Mouse (Mus musculus): ENCODE measurements around the gene Gm20388.

GRCm38 (mm10) chr8:119881917-119882316 lies 28.7 kb upstream of the Gm20388 start:
- TF ChIP-seq CTCF (IDR thresholded peaks at IDR 0.05; ENCODE audit: low read depth, low read length) (no peak), EP300 (IDR thresholded peaks at IDR 0.05; ENCODE audit: insufficient read depth, low read depth, low read length) (no peak), POLR2A (IDR thresholded peaks at IDR 0.05; ENCODE audit: insufficient read depth, low read length) (no peak)

Measured in ES-Bruce4 (cell line).